Mouse (Mus musculus) spleen, postnatal 0 days (tissue): Measurements from ENCODE around the gene Gm5617. TPM values are rescaled to one million over a fixed set of nuclear protein-coding genes. Genes with fewer than 3 reads are reported as not detected.

Source experiments
- polyA plus RNA-seq: library from polyadenylated mRNA; unstranded; fragments of >200 nt; fragmentation: Nextera tagmentation; extraction: Ambion mirVana; gene quantifications from 2 replicates; pipeline ENCODE4 v1.2.1, GENCODE M21; 2015

Gm5617 gene
- 39.8 and 41.7 TPM in 2 replicates for polyA plus RNA-seq

GRCm38 (mm10) chr9:48494817-48495547, at the start of gene Gm5617, which contains the start of gene Rbm7:
Gm5617 (plus strand) TSS chr9:48495442.
Rbm7 (minus strand) TSS chr9:48495299.

GRCm38 (mm10) chr9:48480411-48481213, 14.6 kb upstream of the Gm5617 start, which contains the start of gene Rexo2:
Rexo2 (minus strand) TSS chr9:48480623.

Other genes starting within 250 kb of the Gm5617 start
- gene Nxpe2, start 142.0 kb upstream of the Gm5617 start, polyA plus RNA-seq, result 167 and 205 TPM in 2 replicates
- 158 and 166 TPM in 2 replicates for gene Rexo2, start 14.8 kb upstream of the Gm5617 start, polyA plus RNA-seq
- 76.1 and 81.4 TPM in 2 replicates for gene Rbm7, start 143 bp upstream of the Gm5617 start, polyA plus RNA-seq
- 1.3 and 1.6 TPM in 2 replicates for gene Nnmt, start 109.7 kb downstream of the Gm5617 start, polyA plus RNA-seq